Mouse (Mus musculus): ENCODE measurements around the gene C1d.

- TF ChIP-seq EP300 (IDR thresholded peaks at IDR 0.05; ENCODE audit: insufficient read depth, low read depth, low read length) (no peak), CTCF (IDR thresholded peaks at IDR 0.05) (no peak)
Measured at GRCm38 (mm10) chr11:17212903-17213509, 44.4 kb upstream of the C1d start.

All from heart, adult 2 months (tissue).